Mouse (Mus musculus) spleen, adult 12 weeks (tissue): ENCODE measurements around the gene Zdhhc6.

Experiments
- DNase-seq: peaks from one replicate; pipeline ENCODE4 v3.0.0; 2022; ENCODE audit warnings: low spot score

Gene Zdhhc6

GRCm38 (mm10) chr19:55300525-55300924 is 15.3 kb downstream of the Zdhhc6 start:
- no peak for DNase-seq

DNA sequence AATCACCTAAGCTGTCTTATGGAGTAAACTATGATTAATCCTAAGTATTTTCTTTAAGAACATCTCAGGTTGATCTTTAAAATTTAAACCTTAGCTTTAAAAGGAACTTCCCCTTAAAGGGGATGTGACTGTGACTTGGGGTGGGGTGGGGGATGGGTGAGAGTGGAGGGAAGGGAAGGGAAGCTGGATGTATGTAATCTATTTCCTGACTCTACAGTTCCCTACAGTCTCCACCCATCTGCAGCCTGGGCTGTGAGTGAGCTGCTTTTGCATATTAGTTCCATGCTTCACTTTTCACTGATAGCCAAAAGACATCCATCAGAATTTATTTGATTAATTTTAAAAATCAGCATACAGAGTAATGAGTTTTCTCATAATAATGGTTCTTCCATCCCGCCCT is 16.5 kb downstream of the Zdhhc6 start:
- no peak for DNase-seq

GRCm38 (mm10) chr19:55297961-55298360 is 17.9 kb downstream of the Zdhhc6 start:
- DNase-seq, result no peak

GRCm38 (mm10) chr19:55297489-55297888 is 18.3 kb downstream of the Zdhhc6 start:
- DNase-seq, result no peak

- DNase-seq, result no peak
Measured at GRCm38 (mm10) chr19:55296301-55296700, 19.5 kb downstream of the Zdhhc6 start.

DNA sequence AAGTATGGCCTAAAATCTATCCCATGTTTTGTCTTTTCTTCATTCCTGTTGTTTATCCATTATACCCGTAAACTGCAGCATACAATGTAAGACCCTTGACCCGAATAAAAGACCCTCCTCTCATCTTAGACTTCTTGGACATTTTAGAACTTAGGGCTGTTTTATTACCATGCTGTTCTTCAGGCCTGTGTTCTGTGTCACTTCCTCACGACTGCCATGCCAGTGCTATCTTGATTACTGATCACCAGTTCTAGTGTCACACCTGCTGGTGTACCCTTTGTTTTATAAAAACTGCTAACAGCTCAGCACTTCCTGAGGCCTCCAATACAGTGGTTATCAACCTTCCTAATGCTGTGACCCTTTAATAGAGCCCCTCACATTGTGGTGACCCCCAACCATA is 20.3 kb downstream of the Zdhhc6 start:
- DNase-seq, result no peak

- no peak for DNase-seq
Measured at GRCm38 (mm10) chr19:55295075-55295474, 20.8 kb downstream of the Zdhhc6 start.

DNA sequence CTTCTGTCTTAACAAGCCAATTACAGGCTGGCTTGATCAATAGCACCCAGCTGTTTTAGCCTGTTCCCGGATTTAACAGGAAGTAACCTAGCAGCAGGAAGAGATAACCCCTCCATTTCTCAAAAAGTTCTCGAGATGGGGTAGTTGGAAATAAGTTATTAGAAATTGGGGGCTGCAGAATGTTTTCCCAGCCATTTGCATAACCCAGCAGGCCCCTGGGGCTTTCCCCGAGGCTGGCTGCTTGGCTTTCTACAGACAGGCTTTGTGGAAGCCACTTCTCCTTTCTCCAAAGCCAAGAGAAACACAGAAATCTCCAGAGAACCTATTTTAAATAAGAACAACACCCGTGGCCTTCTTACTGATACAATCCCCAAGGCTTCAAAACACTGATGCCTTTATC is 22.7 kb downstream of the Zdhhc6 start:
- no peak for DNase-seq

DNA sequence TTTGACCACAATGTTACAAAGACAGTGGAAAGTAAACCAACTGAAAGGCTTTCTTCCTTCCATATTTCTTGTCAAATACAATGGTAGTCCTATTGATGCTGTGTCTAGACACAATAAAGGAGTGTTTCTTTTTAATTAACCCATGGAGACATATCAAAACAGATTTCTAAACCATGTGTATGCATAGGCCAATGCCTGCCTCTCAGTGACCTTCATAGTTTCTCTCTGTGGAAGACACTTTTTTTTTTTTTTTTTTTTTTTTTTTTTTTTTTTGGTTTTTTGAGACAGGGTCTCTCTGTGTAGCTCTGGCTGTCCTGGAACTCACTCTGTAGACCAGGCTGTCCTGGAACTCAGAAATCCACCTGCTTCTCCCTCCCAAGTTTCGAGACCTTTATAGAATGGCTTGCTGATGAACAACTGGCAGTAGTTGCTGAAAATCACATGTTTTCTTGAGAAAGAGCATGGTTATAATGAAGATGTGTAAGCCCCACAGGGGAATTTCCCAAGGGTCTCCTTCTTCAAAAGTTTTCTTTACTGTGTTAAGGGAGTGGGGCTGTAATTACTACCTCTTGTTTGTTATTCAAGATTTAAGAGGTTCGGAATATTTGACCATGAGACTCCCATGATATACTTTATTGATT is 23.5 kb downstream of the Zdhhc6 start:
- DNase-seq, result no peak

DNA sequence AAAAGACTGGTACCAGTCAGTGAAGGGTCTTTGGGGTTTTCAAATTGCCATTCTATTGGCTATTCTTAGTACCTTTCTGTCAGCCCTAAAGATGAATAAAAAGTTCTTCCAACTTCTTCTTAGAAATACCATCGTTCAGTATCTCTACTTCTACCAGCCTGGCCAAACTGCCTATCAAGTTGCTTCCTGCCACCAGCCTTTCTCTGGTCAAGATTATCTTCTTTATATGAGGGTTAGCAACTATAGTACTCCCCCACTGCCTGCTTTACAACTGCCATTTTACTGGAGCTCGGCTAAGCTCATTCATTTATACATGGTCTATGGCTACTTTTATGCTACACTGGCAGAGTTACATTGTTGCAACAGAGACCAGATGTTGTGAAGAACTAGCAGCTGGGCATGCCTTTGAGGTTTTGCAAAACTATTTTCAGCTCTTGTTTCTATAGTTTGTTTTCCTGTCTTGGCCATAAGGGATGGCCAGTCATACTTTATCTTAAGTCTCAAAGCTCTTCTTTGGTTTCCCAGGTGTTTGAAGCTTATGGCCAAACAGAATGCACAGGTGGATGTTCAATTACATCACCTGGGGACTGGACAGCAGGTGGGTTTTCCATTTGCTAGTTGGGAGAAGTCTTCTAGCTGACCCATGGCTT is 25.1 kb downstream of the Zdhhc6 start:
- DNase-seq, result no peak

- DNase-seq, result no peak
Measured at GRCm38 (mm10) chr19:55288974-55289373, 26.9 kb downstream of the Zdhhc6 start.

DNA sequence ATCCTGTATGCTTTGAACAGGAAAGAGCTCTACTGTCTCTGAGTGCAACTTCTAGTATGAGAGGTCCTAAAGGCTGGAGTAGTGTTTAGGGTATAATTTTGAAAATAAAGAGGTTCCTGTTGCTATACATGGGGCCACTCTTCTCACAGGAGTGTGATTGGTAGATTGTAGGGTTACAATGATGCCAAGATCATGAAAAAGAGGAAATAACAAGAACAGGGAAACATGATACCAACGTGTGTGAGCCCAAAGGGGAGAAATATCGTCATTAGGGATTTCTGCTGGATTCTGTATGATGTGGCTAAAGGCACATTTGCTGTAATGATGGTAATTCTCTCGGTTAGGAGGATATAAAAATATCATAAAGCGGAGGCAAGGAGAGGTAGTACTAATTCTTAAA is 29.8 kb downstream of the Zdhhc6 start:
- no peak for DNase-seq

- peak; percentile 23 for DNase-seq
Measured at GRCm38 (mm10) chr19:55284093-55284492, 31.7 kb downstream of the Zdhhc6 start.

DNA sequence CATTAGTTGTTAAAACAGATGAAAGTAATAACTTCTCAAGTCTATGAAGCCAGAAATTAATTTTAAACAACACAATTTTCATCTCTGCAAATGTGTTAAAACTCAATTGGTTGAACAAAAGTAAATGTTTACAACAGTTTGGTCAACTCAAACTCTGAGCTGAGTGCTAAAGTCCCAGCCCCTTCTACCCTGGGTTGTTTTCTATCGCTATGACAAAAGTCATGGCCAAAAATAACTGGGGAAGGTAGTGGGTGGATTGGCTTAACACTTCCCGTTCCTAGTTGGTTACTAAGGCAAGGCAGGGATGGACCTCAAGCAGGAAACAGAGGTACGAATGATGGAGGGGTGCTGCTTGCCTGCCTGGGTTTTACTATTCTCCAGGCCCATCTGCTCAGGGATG is 39.1 kb downstream of the Zdhhc6 start:
- no peak for DNase-seq

- no peak for DNase-seq
Measured at GRCm38 (mm10) chr19:55276100-55276499, 39.7 kb downstream of the Zdhhc6 start.

DNA sequence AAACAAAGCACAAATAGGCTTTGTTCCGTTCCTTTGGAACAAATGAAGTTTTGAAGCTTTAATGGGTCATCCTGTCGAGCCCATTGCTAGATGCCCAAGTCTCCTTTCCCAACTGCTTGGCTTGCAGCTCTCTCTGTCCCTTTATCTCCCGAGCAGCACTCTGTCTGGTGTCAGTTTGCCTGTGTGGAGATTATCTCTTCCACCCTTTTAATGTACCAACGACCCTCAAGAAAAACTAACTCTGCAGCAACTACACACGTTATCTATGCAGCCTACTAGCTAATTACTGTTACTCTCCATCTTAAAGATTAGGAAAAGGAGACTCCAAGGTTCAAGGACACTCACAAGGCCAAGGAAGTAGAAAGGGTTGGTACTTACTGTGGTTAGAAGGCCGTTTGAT is 42.5 kb downstream of the Zdhhc6 start:
- no peak for DNase-seq

- DNase-seq, result no peak
Measured at GRCm38 (mm10) chr19:55271448-55271847, 44.4 kb downstream of the Zdhhc6 start.

- DNase-seq, result no peak
Measured at GRCm38 (mm10) chr19:55269051-55269450, 46.8 kb downstream of the Zdhhc6 start.

DNA sequence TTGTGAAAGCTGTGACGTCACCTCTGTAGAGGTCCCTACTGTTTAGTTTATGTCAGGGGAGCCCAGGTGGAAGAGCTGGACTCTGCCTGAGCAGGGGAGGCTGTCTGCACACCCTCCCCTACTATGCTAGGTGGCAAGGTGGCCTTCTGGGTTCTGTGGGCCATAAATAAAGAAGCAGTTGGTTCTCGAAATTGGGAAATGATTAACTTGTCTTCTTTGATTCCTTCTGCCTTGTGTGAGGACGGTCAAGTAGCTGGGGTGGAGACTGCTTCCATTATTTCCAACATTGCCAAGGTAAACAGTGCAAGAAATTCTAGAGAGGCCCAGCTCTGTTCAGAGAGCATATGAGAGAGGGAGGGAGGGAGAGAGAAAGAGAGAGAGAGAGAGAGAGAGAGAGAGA is 47.7 kb downstream of the Zdhhc6 start:
- no peak for DNase-seq

DNA sequence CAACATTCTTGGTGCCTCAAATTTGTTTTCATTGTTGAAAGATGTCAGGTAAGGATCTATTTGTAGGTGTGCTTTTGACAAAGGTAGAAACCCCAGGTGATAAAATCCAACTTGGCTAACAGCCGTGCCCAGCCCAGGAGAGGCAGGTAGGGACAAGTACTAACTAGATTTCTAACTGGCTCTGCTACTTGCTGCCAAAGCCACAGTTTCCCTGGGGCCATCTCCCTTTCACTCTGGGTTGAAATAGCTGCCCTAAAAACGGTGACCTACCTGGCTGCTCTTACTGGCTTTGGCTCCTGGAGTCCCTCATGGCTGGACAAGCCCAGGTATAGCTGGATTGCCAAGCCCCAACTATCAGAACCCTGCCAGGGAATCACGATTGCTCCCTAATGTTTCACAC is 49.0 kb downstream of the Zdhhc6 start:
- no peak for DNase-seq

GRCm38 (mm10) chr19:55265269-55265668 is 50.6 kb downstream of the Zdhhc6 start:
- DNase-seq, result no peak

DNA sequence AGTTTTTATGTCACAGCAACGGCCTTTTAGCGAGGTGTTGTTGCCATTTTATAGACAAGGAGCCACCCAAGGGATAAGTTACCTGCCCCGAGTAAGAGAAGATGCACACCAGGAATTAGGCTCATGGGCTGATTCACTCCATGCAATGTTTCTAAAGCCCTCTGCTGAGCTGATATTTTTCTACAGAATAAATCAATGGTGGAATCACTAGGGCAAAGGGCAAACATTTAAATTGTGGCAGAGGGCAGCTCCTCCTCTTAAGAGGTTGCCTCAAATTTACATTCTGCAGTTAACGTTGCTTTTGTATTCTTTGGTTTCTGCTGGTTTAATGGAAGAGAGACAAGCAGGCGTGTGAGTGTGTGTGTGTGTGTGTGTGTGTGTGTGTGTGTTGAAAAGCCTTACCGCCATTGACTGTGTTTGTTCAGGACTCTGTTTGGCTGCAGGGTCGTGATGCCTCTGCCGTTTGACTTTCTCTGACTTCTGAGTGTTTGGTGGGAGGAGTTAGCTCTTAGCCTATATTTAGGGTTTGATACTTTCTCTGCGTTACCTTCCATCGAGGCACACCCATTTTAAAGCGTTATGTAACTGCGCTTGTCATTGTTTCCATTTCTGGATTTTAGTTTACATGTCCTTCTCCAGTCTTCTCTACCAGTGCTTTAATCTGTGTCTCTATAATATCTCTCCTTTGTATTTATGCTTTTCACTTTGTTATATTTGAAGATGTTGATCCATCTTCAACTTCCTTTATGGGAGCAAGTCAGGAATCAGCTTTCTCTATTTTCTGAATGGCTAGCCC is 55.2 kb downstream of the Zdhhc6 start:
- no peak for DNase-seq

GRCm38 (mm10) chr19:55258514-55258913 is 57.3 kb downstream of the Zdhhc6 start:
- no peak for DNase-seq
